Mouse (Mus musculus): ENCODE data around the gene Bms1. TPM values are rescaled to one million over a fixed set of nuclear protein-coding genes. Genes with fewer than 3 reads are reported as not detected.

Gene Bms1
- polyA plus RNA-seq, 1 experiment from 2014 or later, result 57.7 TPM

DNA sequence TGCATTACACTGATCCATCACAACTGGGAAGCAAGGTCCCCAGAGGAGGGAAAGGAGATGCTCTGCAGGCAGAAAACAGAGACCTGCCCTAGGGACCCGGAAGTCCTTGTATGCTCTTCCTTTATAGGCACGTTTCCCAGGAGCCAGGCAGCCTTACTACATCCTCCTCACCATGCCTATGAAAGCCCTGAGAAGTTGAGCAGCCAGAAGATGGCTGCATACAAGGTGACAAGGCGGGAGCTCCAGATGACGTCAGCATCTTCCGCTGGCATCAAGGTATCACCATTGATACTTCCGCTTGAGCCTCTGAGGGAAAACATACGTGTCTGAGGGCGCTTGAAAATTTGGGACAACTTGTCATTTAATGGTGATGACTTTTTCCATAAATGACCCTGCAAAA, 72.0 kb downstream of the Bms1 start:
- WGBS, result 80% methylated on average over 8 of the region's 8 CpGs
- no peak overlapping the region for H3K9ac ChIP-seq (ENCODE audit: low read depth, low read length)
- no peaks in the 10 kb centered on the region for H3K9me3 ChIP-seq (ENCODE audit: control insufficient read depth, low read length)
- DNase-seq (ENCODE audit: low spot score) (no peak), ATAC-seq (replicated peaks; ENCODE audit: low FRiP score) (no peak)
- no peak overlapping the region for H3K27ac ChIP-seq (ENCODE audit: low read depth, low read length)
- H3K4me3 ChIP-seq (ENCODE audit: low read depth, low read length), result no peak overlapping the region
- H3K4me1 ChIP-seq (replicated peaks; ENCODE audit: control insufficient read depth, insufficient read depth, low read length), result no peaks in the 10 kb centered on the region
- H3K4me2 ChIP-seq, result no peak overlapping the region
- no peaks in the 10 kb centered on the region for H3K36me3 ChIP-seq (ENCODE audit: control insufficient read depth, insufficient read depth, low read length)
- H3K27me3 ChIP-seq (replicated peaks; ENCODE audit: control insufficient read depth, insufficient read depth, low read length), result 0 out of 2 replicates have a peak, but pooled peaks cover 2% of the 10 kb centered on the region

DNA sequence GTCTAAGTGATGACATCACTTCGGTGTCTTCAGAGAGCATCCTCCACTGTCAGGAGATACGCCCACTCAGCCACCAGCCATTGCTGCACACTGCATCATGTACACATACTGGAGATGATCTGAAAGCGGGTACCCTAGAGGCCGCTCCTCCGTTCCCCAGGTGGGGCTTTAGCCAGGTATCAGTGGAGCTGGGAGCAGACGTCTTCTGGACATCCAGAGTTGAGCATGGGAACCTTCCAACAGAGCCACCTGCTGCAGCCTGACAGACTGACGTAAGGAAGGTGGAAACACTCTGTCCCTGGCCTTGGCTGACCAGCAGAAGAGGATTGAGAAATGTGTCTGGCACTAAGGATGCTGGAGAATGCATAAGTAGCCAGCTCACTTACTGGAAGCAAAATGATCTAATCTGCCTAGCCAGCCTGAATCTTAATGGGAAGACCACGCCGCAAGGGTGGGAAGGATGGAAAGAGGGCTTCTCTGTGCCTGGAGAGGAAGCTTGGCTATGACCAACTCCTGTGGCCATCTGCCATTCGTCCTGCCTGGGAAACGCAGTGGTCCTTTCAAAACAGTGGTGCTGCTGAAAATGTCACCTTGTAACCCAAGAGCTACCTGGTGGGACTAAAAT, 77.3 kb downstream of the Bms1 start:
- ATAC-seq (replicated peaks; ENCODE audit: low FRiP score), result no peak

DNA sequence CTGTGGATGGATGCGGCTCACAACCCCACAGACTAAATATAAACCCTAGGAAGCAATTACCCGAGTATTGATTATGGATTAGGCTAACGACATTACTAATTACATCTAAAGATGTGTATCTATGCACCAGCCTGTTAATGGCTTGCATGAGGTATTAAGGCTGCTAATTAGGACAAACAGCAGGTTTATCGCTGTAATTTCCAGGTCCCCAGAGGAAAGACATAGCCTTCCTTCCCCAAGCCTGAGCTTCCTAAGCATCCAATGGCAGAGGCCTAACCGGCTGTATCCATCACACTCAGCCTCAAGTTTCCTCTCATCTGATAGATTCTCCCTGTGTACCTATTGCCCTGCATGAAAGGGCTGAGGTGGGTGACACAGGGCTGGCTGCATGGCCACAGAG, 81.6 kb downstream of the Bms1 start:
- Histone ChIP-seq H3K4me2 (no peak overlapping the region), H3K27ac (ENCODE audit: low read depth, low read length) (no peak overlapping the region), H3K9me3 (ENCODE audit: control insufficient read depth, low read length) (no peaks in the 10 kb centered on the region), H3K27me3 (replicated peaks; ENCODE audit: control insufficient read depth, insufficient read depth, low read length) (no peaks in the 10 kb centered on the region), H3K4me1 (replicated peaks; ENCODE audit: control insufficient read depth, insufficient read depth, low read length) (no peaks in the 10 kb centered on the region), H3K36me3 (ENCODE audit: control insufficient read depth, insufficient read depth, low read length) (no peaks in the 10 kb centered on the region), H3K9ac (ENCODE audit: low read depth, low read length) (no peak overlapping the region), H3K4me3 (ENCODE audit: low read depth, low read length) (no peak overlapping the region)
- no peak for ATAC-seq (replicated peaks; ENCODE audit: low FRiP score)
- 82% methylated on average over 5 of the region's 5 CpGs for WGBS
- no peak for DNase-seq (ENCODE audit: low spot score)

More for the DNA sequence above, 77.3 kb downstream of the Bms1 start:
- Histone ChIP-seq H3K36me3 (ENCODE audit: control insufficient read depth, insufficient read depth, low read length) (no peaks in the 10 kb centered on the region), H3K4me3 (ENCODE audit: low read depth, low read length) (no peak overlapping the region), H3K27me3 (replicated peaks; ENCODE audit: control insufficient read depth, insufficient read depth, low read length) (no peaks in the 10 kb centered on the region), H3K27ac (ENCODE audit: low read depth, low read length) (no peak overlapping the region), H3K9me3 (ENCODE audit: control insufficient read depth, low read length) (no peaks in the 10 kb centered on the region), H3K4me2 (no peak overlapping the region), H3K4me1 (replicated peaks; ENCODE audit: control insufficient read depth, insufficient read depth, low read length) (no peaks in the 10 kb centered on the region), H3K9ac (ENCODE audit: low read depth, low read length) (no peak overlapping the region)
- no peak for DNase-seq (ENCODE audit: low spot score)
- WGBS, result 84% methylated on average over 11 of the region's 11 CpGs

DNA sequence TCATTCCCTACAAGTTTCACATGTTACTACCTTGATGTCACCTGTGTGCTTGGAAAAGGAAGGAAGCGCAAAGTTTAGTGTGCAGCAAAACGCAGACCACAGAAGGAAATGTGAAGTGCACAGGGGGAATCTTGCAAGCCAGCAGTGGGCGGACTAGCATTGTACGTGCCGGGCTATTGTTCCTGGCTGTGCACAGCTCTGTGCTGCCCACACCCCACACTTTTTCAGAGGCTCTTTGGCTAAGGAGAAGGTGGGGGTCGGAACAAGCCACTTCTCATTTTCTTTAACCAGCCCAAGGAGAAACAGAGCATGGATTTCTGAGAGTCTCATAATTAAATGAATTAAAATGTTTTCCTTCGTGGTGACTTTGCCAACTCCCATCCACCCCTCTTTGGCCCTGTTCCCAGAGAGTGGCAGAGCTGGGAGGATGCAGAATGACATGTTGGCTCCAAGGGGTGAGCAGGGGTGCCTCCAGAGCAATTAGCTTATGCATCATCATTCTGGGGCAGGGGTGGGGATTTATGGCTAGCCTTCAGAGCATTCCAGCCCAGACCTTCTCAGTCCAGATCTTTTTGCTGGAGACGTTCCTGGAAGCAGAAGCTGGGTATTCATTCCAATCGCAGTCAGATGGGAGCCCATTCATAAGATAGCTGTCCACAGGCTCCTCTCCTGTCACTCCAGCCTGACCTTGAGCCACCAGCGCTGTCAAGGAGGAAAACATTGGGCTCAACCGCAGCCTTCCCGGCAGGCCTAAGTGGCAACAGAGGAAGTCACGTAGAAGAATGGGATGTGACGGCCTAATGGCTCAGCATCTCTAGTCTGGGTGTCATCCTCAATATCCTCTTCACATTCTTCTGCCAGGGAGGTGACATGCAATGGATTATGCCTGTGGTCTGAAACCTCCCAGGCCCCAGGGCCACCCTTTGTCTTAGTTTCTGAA, 82.5 kb downstream of the Bms1 start:
- ATAC-seq (replicated peaks; ENCODE audit: low FRiP score) (no peak), DNase-seq (ENCODE audit: low spot score) (no peak)
- H3K27me3 ChIP-seq (replicated peaks; ENCODE audit: control insufficient read depth, insufficient read depth, low read length), result no peaks in the 10 kb centered on the region
- no peak overlapping the region for H3K27ac ChIP-seq (ENCODE audit: low read depth, low read length)
- 63% methylated on average over 14 of the region's 14 CpGs for WGBS
- no peak overlapping the region for H3K4me2 ChIP-seq
- no peak overlapping the region for H3K9ac ChIP-seq (ENCODE audit: low read depth, low read length)
- no peaks in the 10 kb centered on the region for H3K9me3 ChIP-seq (ENCODE audit: control insufficient read depth, low read length)
- no peaks in the 10 kb centered on the region for H3K4me1 ChIP-seq (replicated peaks; ENCODE audit: control insufficient read depth, insufficient read depth, low read length)
- no peaks in the 10 kb centered on the region for H3K36me3 ChIP-seq (ENCODE audit: control insufficient read depth, insufficient read depth, low read length)
- H3K4me3 ChIP-seq (ENCODE audit: low read depth, low read length), result no peak overlapping the region

DNA sequence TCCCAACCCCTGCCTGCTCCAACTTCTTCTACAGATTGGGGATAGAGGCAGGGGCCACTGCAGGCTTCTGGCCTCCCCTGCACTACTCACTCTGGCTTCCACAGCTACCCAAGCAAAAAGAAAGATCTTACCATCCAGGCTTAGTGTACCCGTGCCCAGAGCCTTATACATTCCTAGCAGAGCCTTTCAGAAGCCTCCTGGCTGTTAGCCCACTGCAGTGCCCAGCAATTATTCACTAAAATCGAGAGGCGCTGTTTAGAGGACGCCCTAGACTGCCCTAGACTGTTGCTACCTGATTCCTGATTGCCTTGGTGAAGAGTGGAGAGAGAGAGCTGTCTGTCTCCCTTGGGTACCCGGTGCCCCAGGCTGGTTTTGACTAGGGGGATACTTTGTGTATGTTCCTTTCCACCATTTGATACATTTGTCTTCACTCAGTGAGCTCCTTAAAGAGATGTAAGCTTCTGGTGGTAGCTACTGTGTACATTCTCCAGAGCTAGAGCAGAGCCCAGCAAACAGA, 83.3 kb downstream of the Bms1 start:
- H3K4me2 ChIP-seq, result no peak overlapping the region
- no peaks in the 10 kb centered on the region for H3K4me1 ChIP-seq (replicated peaks; ENCODE audit: control insufficient read depth, insufficient read depth, low read length)
- DNase-seq (ENCODE audit: low spot score) (no peak), ATAC-seq (replicated peaks; ENCODE audit: low FRiP score) (no peak)
- 64% methylated on average over 5 of the region's 5 CpGs for WGBS
- no peaks in the 10 kb centered on the region for H3K9me3 ChIP-seq (ENCODE audit: control insufficient read depth, low read length)
- H3K36me3 ChIP-seq (ENCODE audit: control insufficient read depth, insufficient read depth, low read length), result no peaks in the 10 kb centered on the region
- no peak overlapping the region for H3K27ac ChIP-seq (ENCODE audit: low read depth, low read length)
- H3K9ac ChIP-seq (ENCODE audit: low read depth, low read length), result no peak overlapping the region
- H3K27me3 ChIP-seq (replicated peaks; ENCODE audit: control insufficient read depth, insufficient read depth, low read length), result no peaks in the 10 kb centered on the region
- H3K4me3 ChIP-seq (ENCODE audit: low read depth, low read length), result no peak overlapping the region

DNA sequence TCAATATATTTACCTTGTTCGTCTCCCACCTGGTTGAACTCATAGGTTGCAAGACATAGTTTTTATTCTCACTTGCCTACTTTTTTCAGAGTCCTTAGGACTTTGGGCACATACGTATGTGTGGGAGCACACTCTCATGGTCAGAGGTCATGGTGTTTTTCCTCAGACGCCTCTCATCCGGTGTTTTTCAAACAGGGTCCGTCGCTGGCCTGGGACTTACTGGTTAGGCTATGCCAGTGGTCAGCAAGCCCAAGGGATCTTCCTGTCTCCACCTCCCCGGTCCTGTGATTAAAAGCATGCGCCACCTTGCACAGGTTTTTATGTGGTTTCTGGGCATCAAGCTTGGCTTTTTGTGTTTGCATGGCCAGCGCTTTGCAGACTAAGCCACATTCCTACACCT, 85.4 kb downstream of the Bms1 start:
- 81% methylated on average over 9 of the region's 9 CpGs for WGBS
- DNase-seq (ENCODE audit: low spot score), result no peak
- H3K27ac ChIP-seq (ENCODE audit: low read depth, low read length), result no peak overlapping the region
- H3K4me3 ChIP-seq (ENCODE audit: low read depth, low read length), result no peak overlapping the region
- no peaks in the 10 kb centered on the region for H3K9me3 ChIP-seq (ENCODE audit: control insufficient read depth, low read length)
- H3K27me3 ChIP-seq (replicated peaks; ENCODE audit: control insufficient read depth, insufficient read depth, low read length), result no peaks in the 10 kb centered on the region
- H3K4me1 ChIP-seq (replicated peaks; ENCODE audit: control insufficient read depth, insufficient read depth, low read length), result no peaks in the 10 kb centered on the region
- ATAC-seq (replicated peaks; ENCODE audit: low FRiP score), result no peak
- H3K36me3 ChIP-seq (ENCODE audit: control insufficient read depth, insufficient read depth, low read length), result no peaks in the 10 kb centered on the region
- H3K4me2 ChIP-seq, result no peak overlapping the region
- no peak overlapping the region for H3K9ac ChIP-seq (ENCODE audit: low read depth, low read length)

Small RNAs within 50 kb of the gene (microRNA-seq; reads per million reads assigned to microRNA genes)
- not detected for gene Gm25953 (ENCODE audit: borderline number of aligned reads)

Other genes starting within 250 kb of the Bms1 start
- gene Ret, start 221.8 kb downstream of the Bms1 start, polyA plus RNA-seq (2014; fragmentation: Nextera tagmentation; extraction: Ambion mirVana), result 0.91 and 0.95 TPM in 2 replicates
- gene Zfp248, start 36.1 kb upstream of the Bms1 start, polyA plus RNA-seq (2014; fragmentation: Nextera tagmentation; extraction: Ambion mirVana), result 3.5 and 4.0 TPM in 2 replicates
- gene Zfp9, start 59.8 kb upstream of the Bms1 start, polyA plus RNA-seq (2014; fragmentation: Nextera tagmentation; extraction: Ambion mirVana), result 5.6 TPM in 2 replicates
- gene Ankrd26, start 142.8 kb upstream of the Bms1 start, polyA plus RNA-seq (2014; fragmentation: Nextera tagmentation; extraction: Ambion mirVana), result 14.9 and 16.2 TPM in 2 replicates